Mouse (Mus musculus) left cerebral cortex, adult 18-20 months (tissue): ENCODE measurements around the gene Etv5. TPM values are rescaled to one million over a fixed set of nuclear protein-coding genes. Genes with fewer than 3 reads are reported as not detected.

Source experiments
- DNase-seq, 2 experiments: peaks; one replicate each; pipeline ENCODE4 v3.0.0; 2021 to 2022; ENCODE audit warnings: low spot score in 2 of 2, mixed read lengths in 1 of 2
- total RNA-seq, 2 experiments: library from RNA; stranded (reverse); gene quantifications; 2 replicates each; pipeline ENCODE4 v1.2.3; 2021

The Etv5 gene
- total RNA-seq, 2 experiments from 2014 or later: 89.3 to 104 TPM

DNA sequence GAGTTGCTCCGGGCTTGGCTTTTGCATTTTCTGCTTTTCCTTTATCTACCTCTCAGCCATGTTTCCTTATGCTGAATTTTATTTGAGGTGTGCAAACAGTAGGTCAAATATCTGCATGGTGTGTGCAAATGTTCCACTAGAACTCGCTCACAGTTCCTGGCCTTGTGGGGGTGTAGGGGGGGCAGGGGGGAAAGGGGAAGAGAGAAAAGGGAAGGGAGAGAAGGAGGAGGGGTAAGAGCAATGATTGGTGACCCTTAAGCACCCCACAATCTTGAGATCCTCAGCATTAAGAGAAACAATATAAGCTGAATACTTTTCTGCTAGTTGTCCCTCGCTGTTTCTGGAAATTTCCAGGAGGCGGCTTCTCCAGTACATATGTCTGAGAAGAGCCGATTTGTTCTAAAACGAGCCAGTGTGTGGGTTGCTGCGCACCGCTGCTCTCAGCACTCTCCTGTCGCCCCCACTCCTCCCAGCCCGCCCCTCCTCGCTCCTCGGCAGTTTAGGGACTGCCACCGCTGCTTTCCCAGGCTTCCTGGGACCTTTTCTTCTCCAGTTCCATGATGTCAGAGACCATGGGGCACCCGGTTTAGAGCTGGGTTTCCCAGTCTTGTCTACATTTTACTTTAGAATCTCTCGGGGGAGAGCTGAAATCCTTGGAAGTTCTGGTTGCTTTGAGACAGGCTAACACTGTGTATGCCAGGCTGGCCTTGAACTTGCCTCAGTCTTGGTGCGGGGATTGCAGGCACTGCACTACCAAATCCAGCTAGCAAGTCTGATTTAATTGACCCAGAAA lies 90.8 kb downstream of the Etv5 start:
- peak; percentile 80 to 86 for DNase-seq

DNA sequence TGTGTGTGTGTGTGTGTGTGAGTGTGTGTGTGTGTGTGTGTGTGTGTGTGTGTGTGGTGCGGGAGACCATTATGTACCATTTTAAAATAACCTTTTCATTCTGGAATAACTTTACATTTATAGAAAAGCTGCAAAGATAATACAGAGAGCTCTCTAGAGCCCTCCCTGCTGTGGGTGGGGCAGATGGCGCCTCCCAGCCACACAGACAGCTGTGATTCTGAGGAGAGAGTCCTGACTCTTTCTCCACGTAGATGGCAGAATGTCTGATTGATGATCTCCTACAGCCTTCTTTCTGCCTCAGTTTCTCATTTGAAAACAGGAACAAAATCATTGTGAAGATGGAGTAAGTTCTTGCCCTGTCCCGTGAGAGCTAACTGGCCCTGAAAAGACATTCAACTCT lies 91.5 kb downstream of the Etv5 start:
- DNase-seq: peak; percentile 15 to 39

DNA sequence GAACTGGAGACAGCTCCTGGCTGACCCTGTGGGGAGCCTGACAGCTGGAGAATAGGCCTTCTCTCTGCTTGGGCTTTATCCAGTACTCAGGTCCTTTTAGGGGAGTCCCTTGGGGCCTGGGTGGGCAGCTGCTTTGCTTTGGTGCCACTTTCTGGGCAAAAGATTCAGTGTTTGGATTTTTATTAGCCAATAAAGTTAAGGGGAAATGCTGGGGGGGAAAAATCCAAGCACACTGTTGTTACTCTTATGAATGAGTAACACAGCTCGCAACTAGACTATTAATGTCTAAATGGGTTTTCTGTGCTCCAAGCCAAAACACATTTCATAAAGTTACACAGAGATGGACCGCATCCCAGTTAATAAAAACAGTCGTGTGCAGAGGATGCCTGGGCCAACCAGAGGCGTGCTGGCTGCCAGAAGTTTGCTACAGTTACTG lies 98.3 kb downstream of the Etv5 start:
- DNase-seq: no peak

DNA sequence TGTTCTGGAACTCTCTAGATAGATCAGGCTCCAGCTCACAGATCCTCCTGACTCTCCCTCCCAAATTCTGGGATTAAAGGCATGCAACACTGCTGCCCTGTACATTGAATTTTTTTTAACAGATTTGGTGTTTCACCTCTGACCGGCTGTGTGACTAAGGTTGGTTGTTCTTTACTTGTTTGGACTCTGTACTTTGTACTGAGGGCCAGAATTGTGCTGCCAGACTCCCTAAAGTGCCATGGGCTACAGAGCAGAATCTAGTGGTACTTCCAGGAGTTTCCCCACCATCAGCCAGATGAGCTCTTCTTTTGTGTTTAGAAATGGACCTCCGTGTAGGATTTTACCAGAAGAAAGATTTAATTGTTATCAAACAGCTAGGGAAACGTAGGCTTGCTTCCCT lies 103.7 kb downstream of the Etv5 start:
- no peak for DNase-seq

Other genes starting within 250 kb of the Etv5 start
- gene Tra2b, start 173.7 kb downstream of the Etv5 start, total RNA-seq: 10 to 100 TPM; 76.4 to 79.4 TPM
- gene Dgkg, start 217.5 kb upstream of the Etv5 start, total RNA-seq: 10 to 100 TPM; 47.4 to 68.3 TPM